Mouse (Mus musculus) myocyte (in vitro differentiated cells): ENCODE data around the gene Stard7. TPM values are rescaled to one million over a fixed set of nuclear protein-coding genes. Genes with fewer than 3 reads are reported as not detected.
"Not testable (repeated sequence)": the region's sequence is repeated elsewhere in the genome, so short reads cannot be mapped to it uniquely, and the experiment has no call there.

Source experiments
- H3K27me3 ChIP-seq: one replicate; pipeline ENCODE4 v1.6.1; 2011; ENCODE audit not compliant: control insufficient read depth, insufficient read depth, insufficient read length
- H3K36me3 ChIP-seq: one replicate; pipeline ENCODE4 v1.6.1; 2011; ENCODE audit not compliant: control insufficient read depth, insufficient read depth
- H3K4me2 ChIP-seq: one replicate; pipeline ENCODE4 v1.6.1; 2011; ENCODE audit warnings: low read depth, control low read depth
- H3K4me3 ChIP-seq: one replicate; pipeline ENCODE4 v1.5.1; 2011; ENCODE audit warnings: mild to moderate bottlenecking, control low read depth, moderate library complexity
- H3K79me2 ChIP-seq: one replicate; pipeline ENCODE4 v1.6.1; 2011; ENCODE audit not compliant: control insufficient read depth, insufficient read depth
- H3ac ChIP-seq: one replicate; pipeline ENCODE4 v1.6.1; 2011; ENCODE audit not compliant: control insufficient read depth, insufficient read length
- CEBPB ChIP-seq: IDR thresholded peaks from 2 replicates; pipeline ENCODE4 v1.6.1; 2011; ENCODE audit warnings: mild to moderate bottlenecking, moderate library complexity; ENCODE audit not compliant: poor library complexity, insufficient read depth, severe bottlenecking
- E2F4 ChIP-seq: IDR thresholded peaks from one replicate; pipeline ENCODE4 v1.6.1; 2011; ENCODE audit warnings: mild to moderate bottlenecking, control low read depth, moderate library complexity; ENCODE audit not compliant: insufficient read depth
- MAX ChIP-seq: IDR thresholded peaks from one replicate; pipeline ENCODE4 v1.6.1; 2011; ENCODE audit warnings: low read depth, mild to moderate bottlenecking, control low read depth
- MYOD1 ChIP-seq, 3 experiments: IDR thresholded peaks; one replicate each; pipeline ENCODE4 v1.6.1; 2011; ENCODE audit warnings: control low read depth in 2 of 3, low read depth in 2 of 3, mild to moderate bottlenecking in 2 of 3, moderate library complexity in 1 of 3; ENCODE audit not compliant: insufficient read length in 2 of 3, control insufficient read depth in 1 of 3
- MYOG ChIP-seq, 3 experiments: IDR thresholded peaks; one replicate each; pipeline ENCODE4 v1.6.1; 2011; ENCODE audit warnings: control low read depth in 2 of 3, low read depth in 2 of 3, mild to moderate bottlenecking in 2 of 3; ENCODE audit not compliant: insufficient read length in 2 of 3, control insufficient read depth in 1 of 3, insufficient read depth in 1 of 3
- POLR2A ChIP-seq: IDR thresholded peaks from one replicate; pipeline ENCODE4 v1.6.1; 2011; ENCODE audit warnings: low read depth, mild to moderate bottlenecking, control low read depth, moderate library complexity; ENCODE audit not compliant: insufficient read length
- POLR2AphosphoS2 ChIP-seq: IDR thresholded peaks from one replicate; pipeline ENCODE4 v1.6.1; 2011; ENCODE audit warnings: low read depth, control low read depth; ENCODE audit not compliant: insufficient read length
- REST ChIP-seq: IDR thresholded peaks from one replicate; pipeline ENCODE4 v1.6.1; 2011; ENCODE audit warnings: mild to moderate bottlenecking, control low read depth, moderate library complexity; ENCODE audit not compliant: insufficient read depth, insufficient read length
- SRF ChIP-seq: IDR thresholded peaks from one replicate; pipeline ENCODE4 v1.6.1; 2011; ENCODE audit warnings: low read depth; ENCODE audit not compliant: control insufficient read depth, insufficient read length
- TCF12 ChIP-seq: IDR thresholded peaks from one replicate; pipeline ENCODE4 v1.6.1; 2011; ENCODE audit warnings: mild to moderate bottlenecking, control low read depth; ENCODE audit not compliant: poor library complexity, insufficient read depth, severe bottlenecking
- TCF3 ChIP-seq: IDR thresholded peaks from one replicate; pipeline ENCODE4 v1.6.1; 2011; ENCODE audit warnings: low read depth, control low read depth; ENCODE audit not compliant: insufficient read length
- USF1 ChIP-seq: IDR thresholded peaks from one replicate; pipeline ENCODE4 v1.6.1; 2011; ENCODE audit warnings: low read depth, mild to moderate bottlenecking, control low read depth, moderate library complexity
- polyA plus RNA-seq: library from polyadenylated mRNA; unstranded; fragments of >200 nt; fragmentation: generic; extraction: Trizol; gene quantifications from one replicate; pipeline ENCODE4 v1.2.1, GENCODE M21; 2012; ENCODE audit warnings: missing spikeins

Gene Stard7
- polyA plus RNA-seq, 1 experiment: 25.9 TPM

- Histone ChIP-seq H3K79me2 (no peaks in the 10 kb centered on the region), H3K36me3 (peaks cover 13% of the 10 kb centered on the region), H3K4me3 (no peak overlapping the region), H3K27me3 (no peaks in the 10 kb centered on the region), H3K4me2 (no peak overlapping the region), H3ac (no peak overlapping the region)
- peak; percentile 33 for TF ChIP-seq POLR2AphosphoS2
- TF ChIP-seq SRF: no peak
These were observed 7.5 kb upstream of the Stard7 start for GRCm38 (mm10) chr2:127262480-127262879.

- TF ChIP-seq POLR2A: no peak
- no peak for TF ChIP-seq USF1
- no peak for TF ChIP-seq MYOD1 (IDR thresholded peaks at IDR 0.05; ENCODE audit: control insufficient read depth in 1 of 3, insufficient read length in 2 of 3, low read depth in 2 of 3)
- TF ChIP-seq REST: no peak
- TF ChIP-seq CEBPB: no peak
- no peak for TF ChIP-seq SRF
- no peak for TF ChIP-seq E2F4
- no peak for TF ChIP-seq TCF12
- TF ChIP-seq MAX: no peak
- no peak for TF ChIP-seq POLR2AphosphoS2
- TF ChIP-seq TCF3: no peak
- no peak for TF ChIP-seq MYOG (IDR thresholded peaks at IDR 0.05; ENCODE audit: control insufficient read depth in 1 of 3, insufficient read depth in 1 of 3, insufficient read length in 2 of 3, low read depth in 2 of 3)
- Histone ChIP-seq H3K36me3 (no peaks in the 10 kb centered on the region), H3ac (no peak overlapping the region), H3K4me2 (no peak overlapping the region), H3K27me3 (no peaks in the 10 kb centered on the region), H3K79me2 (peaks cover 20% of the 10 kb centered on the region), H3K4me3 (no peak overlapping the region)
These were observed 2.2 kb upstream of the Stard7 start for GRCm38 (mm10) chr2:127267854-127268253.

GRCm38 (mm10) chr2:127270300-127271041 is 453 bp downstream of the Stard7 start:
- Histone ChIP-seq H3K4me3 (peak overlapping the region; percentile 85), H3K4me2 (peak overlapping the region; percentile 84), H3ac (peak overlapping the region; percentile 71), H3K27me3 (no peaks in the 10 kb centered on the region), H3K79me2 (peaks cover 45% of the 10 kb centered on the region), H3K36me3 (no peaks in the 10 kb centered on the region)
- TF ChIP-seq TCF3 (no peak), POLR2A (peak; percentile 64), E2F4 (peak; percentile 9), TCF12 (no peak), MYOD1 (IDR thresholded peaks at IDR 0.05; ENCODE audit: control insufficient read depth in 1 of 3, insufficient read length in 2 of 3, low read depth in 2 of 3) (peak in 1 of 3 experiments; percentile 24), POLR2AphosphoS2 (peak; percentile 64), REST (no peak), SRF (no peak), MYOG (IDR thresholded peaks at IDR 0.05; ENCODE audit: control insufficient read depth in 1 of 3, insufficient read depth in 1 of 3, insufficient read length in 2 of 3, low read depth in 2 of 3) (peak in 1 of 3 experiments; percentile 27), USF1 (no peak), MAX (no peak), CEBPB (no peak)

GRCm38 (mm10) chr2:127271042-127271515 is 1.1 kb downstream of the Stard7 start:
- H3K79me2 ChIP-seq: peaks cover 51% of the 10 kb centered on the region
- H3K4me3 ChIP-seq: peak overlapping the region; percentile 85
- peak overlapping the region; percentile 71 for H3ac ChIP-seq
- H3K36me3 ChIP-seq: no peaks in the 10 kb centered on the region
- TF ChIP-seq USF1 (no peak), CEBPB (no peak), MYOG (IDR thresholded peaks at IDR 0.05; ENCODE audit: control insufficient read depth in 1 of 3, insufficient read depth in 1 of 3, insufficient read length in 2 of 3, low read depth in 2 of 3) (no peak), TCF3 (no peak), REST (no peak), SRF (no peak), TCF12 (no peak), MAX (no peak), E2F4 (no peak), POLR2A (no peak), MYOD1 (IDR thresholded peaks at IDR 0.05; ENCODE audit: control insufficient read depth in 1 of 3, insufficient read length in 2 of 3, low read depth in 2 of 3) (no peak), POLR2AphosphoS2 (no peak)
- peak overlapping the region; percentile 84 for H3K4me2 ChIP-seq
- H3K27me3 ChIP-seq: no peaks in the 10 kb centered on the region

- H3K36me3 ChIP-seq, H3ac ChIP-seq, H3K4me2 ChIP-seq, H3K27me3 ChIP-seq: not testable (repeated sequence)
- Histone ChIP-seq H3K79me2 (peaks cover 61% of the 10 kb centered on the region), H3K4me3 (peak overlapping the region; percentile 85)
These were observed 2.0 kb downstream of the Stard7 start for GRCm38 (mm10) chr2:127272049-127272448.
